Mouse (Mus musculus): Measurements from ENCODE around the gene Txnrd2.

Gene Txnrd2

DNA sequence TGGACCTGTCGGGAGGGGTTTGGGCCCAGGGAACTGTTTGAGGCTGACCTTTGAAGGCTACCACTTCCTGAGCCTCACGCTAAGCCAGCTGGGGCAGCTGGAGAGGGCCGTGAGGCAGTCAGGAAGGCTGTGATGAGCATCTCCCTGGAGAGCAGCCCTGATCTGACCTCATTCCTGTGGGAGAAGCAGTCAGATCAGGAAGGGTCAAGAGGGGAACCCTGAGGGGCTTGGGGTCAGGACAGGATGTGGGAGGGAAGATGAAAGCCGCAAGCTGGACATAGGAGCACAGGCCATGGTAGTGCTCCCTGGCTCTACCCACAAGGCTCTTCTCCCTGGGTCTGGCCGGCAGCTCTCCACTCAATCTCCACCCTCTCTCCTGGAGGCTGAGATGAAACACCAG is 27.7 kb downstream of the Txnrd2 start:
- DNase-seq = peak in 1 of 2 experiments; percentile 19

DNA sequence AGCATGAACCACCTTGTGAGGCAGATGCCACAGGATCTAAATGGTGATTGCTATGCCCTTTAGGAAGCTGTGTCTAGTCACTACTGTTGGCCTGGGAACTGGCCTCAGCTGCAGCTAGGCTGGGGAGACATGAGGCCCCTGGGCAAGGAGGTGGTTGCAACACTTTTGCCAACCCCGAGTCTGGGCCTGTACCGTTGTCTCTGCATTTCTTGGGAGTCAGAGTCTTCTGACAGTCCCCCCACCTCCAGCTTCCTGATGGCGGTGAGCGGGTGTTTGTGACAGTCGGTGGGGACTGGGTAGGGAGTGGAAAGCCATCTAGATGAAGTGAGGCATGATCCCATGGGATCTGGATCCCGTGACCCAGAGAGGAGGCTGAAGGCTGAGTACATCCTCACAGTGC is 29.2 kb downstream of the Txnrd2 start:
- no peak for DNase-seq

DNA sequence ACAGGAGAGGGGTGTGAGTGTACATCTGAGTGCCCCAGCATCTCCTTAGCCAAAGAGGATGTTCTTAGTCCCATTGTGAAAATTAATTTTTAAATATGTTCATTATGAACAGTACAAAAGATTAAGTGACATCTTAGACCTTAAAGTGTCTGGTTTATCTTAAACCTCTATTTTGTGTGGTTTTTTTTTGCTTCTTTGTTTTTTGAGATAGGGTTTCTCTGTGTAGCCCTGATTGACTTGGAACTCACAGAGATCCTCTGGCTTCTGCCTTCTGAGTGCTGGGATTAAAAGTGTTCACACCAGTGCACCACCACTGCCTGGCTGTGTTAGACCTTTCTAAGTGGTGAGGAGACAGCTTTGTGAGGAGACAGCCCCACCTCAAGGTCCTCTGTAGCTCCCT is 32.5 kb downstream of the Txnrd2 start:
- no peak for DNase-seq

DNA sequence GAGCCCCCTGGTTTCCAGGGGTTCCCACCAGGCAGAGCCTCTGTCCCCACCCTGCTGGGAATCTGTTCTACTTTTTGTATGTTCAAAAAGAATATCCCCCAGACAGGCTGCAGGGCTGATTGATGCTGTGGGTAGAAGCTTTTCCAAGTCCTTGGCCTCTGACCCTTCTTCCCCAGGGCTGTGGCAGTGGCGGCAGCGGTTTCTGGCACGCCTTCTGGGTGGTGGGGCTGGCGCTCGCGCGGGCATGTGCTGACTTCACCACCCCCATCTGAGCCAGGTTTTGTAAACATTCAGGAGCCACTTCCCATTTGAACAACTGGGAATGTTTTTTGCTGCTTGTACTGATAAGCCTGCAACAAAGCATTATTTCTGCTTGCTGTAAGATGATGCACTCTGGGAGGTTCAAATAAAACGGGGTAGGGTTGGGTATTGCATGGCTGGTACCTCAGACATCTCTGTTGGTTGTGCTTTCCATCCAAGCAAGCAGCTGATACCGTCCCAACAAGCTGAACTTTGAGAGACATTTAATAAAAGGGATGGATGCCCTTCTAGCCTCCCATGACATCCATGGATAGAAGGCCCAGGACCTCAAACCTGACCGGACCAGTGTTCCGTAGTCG is 33.3 kb downstream of the Txnrd2 start:
- DNase-seq = no peak

DNA sequence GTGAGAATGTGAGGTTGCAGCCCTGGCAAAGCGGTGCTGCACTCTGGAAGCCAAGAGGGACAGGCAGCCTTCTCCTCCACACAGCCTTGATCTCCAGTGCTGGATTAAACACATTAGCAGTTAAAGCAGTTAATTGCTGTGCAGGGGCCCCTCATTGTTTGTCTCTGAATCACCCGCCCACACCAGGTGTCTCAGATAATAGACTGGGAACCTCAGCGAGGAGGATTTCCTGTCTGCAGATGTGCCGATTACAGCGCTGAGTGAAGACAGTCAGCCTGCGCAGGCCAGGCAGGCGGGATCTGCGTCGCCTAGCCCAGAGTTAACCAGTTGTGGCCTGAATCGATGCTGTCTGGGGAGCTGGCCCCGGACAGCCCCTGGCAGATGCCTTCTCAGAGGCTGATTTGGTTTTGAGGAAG is 33.8 kb downstream of the Txnrd2 start:
- no peak for DNase-seq

DNA sequence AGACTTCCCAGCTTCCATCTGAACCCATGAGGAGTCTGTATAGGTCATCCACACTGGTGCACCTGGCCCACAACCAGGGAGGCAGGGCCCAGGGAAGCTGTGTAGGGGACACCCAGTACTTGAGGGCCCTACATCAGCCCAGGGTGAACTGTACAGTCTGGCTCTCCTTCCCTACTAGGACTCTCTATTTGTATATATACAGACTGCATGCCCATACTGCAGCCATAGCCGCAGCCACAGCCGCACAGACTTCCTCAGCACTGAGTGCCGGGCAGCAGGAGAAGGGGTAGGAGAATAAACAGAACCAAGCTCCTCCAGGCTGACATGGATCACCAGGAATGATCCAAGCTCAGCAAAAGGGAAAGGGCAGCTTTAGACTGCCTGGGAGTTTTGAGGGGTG is 34.6 kb downstream of the Txnrd2 start:
- DNase-seq = no peak

DNA sequence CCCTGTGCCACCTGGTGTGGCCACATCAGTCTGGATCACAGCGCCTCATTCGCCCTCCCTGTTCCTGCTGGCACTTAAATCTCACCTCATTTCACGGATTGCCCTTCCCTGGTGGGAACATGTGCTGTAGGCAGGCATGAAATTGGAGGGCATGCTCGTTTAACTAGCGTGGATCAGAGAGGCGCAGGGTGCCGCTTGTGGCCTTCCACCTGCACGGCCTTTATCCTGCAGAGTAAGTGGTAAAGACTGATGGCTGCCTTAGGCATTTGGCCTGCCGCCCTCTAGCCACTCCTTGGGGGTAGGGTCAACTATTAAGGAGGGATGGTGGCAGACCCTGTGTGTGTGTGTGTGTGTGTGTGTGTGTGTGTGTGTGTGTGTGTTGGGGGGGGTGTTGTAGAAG is 35.8 kb downstream of the Txnrd2 start:
- no peak for DNase-seq

DNA sequence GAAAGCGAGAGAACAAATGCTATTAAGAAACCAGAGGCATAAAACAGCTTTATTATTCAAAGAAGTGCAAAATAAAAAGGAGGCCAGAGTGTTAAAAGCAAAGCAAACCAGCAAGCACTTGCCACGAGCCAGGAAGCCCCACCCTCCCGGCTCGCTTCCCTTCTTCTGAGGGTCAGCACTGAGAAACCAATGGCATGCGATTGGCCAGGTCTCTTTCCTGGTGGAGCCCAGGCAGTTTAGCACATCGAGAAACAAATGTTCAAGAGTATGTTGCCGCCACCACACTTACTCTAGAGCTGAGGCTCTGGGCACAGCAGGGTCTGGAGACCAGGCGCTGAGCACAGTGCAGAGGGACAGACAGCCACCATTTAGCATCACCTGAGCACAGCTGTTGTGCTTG is 36.4 kb downstream of the Txnrd2 start:
- no peak for DNase-seq

DNA sequence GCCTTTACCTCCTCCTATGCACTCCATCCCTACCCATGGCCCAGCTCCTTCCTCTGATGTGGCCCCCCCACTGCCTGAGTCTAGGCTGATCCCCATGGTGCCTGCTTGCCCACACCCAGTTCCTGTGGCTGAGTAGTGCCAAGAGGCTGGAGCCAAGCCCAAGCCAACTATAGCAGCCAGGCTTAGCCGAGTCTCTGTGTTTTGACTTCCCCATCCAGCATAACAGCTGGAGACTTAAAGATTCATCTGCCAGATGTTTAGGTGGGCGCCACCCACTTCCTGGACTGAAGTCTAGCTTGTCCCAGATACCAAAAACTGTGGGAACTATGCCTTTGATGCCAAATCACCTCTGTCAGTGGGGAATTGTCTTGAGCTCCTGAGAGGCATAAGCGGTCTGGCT is 38.1 kb downstream of the Txnrd2 start:
- DNase-seq = no peak

DNA sequence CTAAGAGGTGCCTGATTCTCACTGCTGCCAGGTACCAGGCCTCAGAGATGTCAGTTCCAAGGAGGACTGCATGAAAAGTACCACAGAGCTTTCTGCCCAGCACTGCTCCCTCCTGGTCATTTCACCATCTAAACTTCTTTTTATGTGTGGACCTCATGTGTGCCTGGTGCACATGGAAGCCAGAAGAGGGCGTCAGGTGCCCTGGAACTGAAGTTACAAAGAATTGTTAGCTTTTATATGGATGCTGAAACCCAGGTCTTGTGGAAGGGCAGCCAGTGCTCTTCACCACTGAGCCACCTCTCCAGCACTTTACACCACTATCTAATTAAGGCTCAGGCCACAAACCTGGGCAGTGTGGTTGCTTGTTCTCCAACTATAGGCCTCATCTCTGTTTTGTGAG is 44.6 kb downstream of the Txnrd2 start:
- no peak for DNase-seq

DNA sequence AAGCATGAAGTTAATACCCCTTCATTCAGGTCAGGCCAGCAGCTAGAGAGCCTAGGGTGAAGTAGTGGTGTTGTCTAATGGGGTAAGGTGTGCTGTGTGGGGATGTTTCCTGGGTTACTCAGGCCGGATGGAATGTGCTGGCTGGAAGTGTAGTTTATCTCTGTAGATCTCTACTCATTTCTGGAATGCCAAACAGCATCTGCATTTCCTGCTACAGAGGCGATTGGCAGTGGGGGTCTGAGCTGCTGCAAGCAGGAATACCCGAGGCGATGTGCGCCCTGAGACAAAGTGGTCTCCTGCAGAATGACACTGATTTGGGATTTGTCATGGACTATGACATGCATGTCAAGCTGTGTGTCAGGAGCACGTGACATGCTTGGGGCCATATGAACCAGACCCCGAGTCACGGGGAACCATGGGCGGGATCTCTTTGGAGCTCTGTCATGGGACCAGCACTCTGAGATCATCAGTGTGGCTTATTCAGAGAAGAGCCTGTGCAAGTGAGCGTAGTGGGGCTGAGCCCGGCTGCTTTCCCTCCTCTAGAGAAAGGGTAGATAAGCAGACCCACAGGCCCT is 45.3 kb downstream of the Txnrd2 start:
- DNase-seq = no peak

DNA sequence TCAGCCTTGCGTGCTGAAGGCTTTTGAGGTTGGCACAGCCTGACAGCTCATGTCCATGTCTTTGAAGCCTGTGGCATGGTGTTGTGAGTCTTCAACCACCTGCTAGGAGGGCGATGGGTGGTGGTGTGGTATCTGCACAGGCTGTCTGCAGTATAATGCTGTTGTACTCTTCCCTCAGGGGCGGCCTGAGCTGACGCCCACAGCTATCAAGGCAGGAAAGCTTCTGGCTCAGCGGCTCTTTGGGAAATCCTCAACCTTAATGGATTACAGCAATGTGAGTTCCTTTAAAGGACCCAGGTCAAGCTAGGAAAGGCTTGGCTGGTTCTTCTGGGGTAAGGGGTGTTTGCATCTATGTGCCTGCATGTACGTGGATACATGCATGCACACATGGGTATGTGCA is 45.8 kb downstream of the Txnrd2 start:
- DNase-seq = no peak

DNA sequence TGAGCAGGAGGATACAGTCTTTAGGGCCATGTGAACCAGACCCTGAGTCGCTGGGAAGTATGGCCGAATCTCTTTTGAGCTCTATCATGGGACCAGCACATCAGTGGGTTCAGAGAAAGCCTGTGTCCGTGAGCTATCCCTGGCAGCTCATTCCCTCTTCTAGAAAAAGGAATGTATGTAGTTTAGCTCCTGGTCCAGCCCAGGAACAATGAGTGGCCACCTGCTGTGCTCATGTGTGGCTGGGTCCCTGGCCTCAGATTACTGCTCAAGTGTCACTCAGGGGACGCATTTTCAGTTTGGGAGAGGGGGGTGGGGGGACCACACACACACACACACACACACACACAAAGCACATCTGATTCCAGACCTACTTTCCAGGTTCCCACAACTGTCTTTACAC is 46.2 kb downstream of the Txnrd2 start:
- no peak for DNase-seq

DNA sequence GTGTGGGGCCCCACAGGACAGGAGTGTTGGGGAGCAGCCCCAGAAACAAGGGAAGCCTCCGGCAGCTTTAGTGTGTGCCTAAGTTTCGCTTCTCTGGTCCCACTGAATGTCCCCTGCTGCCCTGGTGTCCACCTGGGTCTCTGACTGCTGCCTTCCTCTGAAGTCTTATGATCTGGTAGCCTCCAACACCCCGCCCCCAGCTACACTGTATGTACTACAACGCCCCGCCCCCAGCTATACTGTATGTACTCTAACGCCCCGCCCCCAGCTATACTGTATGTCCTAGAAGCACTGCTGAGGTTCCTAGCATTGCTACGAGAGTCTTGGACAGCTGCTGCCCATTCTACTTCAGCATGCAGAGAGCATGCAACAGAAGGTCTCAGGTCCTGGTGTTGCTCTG is 46.8 kb downstream of the Txnrd2 start:
- no peak for DNase-seq

DNA sequence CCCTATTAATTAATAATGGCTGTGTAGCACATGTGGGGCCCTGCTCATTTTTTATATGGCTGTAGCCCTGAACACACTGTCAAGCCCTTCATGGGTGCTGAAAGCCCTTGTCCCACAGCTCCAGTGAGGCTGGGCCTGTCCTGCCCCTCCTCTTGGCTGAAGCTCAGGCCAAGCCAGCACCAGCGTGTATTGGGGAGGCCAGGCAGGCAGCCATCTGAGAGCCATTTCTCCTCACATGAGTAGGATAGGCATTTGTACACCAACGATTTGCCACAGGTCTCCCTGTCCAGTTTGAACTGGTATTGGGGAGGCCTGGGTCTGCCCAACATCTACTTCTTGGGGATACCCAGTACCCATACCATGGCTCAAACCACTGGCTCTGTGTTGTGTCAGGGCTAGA is 47.8 kb downstream of the Txnrd2 start:
- no peak for DNase-seq

DNA sequence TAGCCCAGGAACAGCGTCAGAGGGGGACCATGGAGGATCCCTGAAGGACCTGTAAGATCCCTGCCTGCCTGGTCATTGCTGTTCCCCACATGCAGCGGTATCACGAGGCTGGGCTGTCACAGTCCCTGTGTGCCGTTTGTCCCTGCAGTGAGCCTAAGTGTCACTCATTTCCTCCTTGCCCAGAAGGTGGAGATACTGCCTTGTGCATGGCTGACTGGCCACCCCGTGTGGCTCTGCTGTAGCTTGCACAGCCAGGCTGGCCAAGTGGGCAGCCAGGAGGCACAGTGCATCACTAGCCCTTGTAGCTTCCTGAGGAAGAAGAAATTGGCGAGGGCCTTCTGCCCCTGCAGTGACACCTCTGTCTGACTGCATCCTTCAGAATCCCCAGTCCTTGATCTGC is 51.8 kb downstream of the Txnrd2 start:
- no peak for DNase-seq

DNA sequence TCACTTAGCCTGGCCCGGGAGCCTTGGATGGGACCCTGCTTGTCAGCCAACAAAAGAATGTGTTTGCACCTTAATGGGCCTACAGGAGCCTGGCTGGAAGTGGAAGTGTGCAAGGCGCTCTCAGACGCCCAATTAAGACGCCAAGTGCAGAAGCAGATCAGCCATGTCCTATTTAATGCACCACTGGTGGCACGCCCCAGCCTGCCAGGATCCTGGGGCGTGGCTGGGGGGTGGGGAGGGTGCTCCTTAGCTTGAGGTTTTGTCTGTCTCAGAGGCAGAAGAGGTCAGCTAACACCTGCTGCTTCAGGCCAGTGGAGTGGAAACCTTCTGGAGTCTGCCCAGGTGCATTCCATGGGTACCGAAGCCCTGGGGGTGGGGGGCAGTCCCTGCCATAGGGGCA is 53.5 kb downstream of the Txnrd2 start:
- peak in 1 of 2 experiments; percentile 18 for DNase-seq

DNA sequence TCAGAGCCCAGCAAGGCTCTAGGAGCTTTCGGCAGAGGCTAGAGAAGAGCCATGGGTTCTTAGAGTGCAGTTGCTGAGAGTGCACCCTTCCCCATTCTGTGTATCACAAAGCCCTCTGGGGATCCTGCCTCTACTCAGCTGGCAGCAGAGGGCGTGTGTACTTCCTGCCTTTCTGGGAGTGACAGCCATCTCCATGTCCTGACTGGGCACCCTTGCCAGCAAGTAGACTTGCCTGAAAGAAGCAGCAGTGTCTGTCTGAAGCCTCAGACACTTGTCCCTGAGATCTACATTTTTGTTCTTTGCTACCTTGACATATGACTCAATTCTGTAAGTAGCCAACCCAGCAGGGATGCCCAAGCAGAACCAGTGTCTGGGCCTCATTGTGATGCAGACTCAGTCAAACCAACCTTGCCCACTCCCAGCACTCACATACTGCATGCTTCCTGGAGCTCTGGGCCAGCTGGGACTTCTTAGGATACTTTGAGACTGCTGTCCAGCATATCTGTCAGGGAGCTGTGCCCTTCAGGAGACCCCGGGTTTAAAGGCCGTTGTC is 54.8 kb downstream of the Txnrd2 start:
- DNase-seq = no peak

DNA sequence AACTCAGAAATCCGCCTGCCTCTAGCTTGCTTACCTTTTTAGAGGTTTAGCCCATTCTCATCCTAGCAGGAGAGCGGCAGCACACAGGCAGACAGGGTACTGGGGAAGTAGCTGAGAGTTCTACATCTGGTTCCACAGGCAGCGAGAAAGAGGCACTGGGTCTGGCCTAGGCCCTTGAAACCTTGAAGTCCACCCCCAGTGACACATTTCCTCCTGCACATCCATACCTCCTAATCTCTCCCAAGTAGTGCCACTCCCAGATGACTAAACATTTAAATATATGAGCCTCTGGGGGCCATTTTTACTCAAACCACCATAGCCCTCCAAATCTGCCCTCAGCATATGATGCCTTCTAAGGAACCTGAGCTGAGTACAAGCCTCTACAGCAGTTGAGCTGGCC is 56.2 kb downstream of the Txnrd2 start:
- DNase-seq = no peak

DNA sequence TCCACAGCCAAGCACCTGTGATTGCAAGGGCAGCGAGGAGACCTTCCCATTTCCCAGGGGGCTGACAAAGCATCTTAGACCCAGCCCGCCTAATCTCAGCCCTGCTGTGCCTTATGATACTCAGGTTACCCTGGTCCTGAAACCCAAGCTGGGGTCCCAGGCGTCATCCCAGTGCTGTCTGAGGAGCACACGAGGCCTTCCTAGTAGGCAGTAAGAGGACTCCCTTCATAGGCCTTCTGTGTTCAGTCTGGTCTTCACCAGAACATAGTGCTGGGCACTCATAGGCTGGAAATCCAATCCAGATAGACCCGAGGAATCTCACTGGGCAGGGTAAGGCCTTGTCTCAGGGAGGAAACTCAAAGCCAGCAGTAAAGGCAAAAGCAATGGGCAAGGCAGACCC is 57.7 kb downstream of the Txnrd2 start:
- no peak for DNase-seq

DNA sequence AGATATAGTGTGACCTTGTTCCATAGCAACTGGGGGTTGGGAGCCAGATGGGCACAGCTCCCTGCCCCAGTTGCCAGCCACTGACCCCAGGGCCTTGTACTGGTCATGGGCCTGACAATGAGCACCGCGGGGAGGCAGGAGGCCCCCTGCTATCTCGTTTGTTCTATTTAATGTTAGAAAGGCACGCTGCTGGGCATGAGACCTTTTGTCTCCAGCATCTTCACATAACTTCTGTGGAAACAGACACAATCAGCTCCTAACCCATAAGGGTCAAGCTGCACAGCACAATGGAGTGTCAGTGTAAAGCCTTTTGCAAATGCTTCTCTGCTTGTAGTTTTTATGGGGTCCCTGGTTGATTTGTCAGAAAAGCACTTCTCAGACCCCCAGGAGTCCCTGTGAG is 58.2 kb downstream of the Txnrd2 start:
- no peak for DNase-seq

DNA sequence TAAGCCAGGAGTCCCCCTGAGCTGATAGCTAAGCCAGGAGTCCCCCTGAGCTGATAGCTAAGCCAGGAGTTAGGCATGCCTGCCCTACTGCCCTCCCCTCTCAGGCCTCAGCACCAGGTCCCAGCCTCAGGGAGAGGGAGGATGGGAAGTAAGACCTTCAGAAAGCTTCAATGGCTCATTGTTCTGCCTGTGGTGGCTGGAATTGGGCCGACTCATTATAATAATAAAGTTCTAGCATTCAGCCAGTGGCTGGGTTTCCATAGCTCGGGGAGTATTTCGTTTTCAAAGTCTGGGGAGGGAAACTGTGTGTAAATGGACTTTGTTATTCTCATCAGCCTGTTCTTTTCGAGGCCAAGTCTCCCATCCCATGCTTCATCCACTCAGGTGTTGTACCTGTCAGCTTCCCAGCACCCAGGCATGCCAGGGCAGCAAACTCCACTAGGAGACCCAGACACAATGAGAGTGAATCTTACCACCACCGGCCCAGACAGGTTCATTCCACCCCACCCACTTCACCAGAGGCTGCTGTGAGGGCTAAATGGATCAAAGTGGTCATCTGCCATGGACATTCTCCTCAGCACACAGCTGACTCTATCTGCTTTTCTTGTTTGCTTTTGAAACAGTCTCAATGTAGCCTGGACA is 58.7 kb downstream of the Txnrd2 start:
- DNase-seq = no peak

DNA sequence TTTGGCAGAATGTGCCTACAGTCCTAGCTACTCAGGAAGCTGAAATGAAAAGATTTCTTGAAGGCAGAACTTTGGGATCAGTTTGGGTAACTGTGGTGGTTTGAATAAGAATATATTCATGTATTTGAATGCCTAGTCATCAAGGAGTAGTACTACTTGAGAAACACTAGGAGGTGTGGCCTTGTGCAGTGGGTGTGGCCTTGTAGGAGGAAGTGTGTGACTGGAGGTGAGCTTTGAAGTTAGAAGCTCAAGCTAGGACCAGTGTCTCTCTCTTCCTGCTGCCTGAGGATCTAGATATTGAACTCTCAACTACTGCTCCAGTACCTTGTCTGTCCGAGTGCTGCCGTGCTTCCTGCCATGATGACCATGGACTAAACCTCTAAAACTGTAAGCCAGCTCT is 59.9 kb downstream of the Txnrd2 start:
- DNase-seq = no peak

DNA sequence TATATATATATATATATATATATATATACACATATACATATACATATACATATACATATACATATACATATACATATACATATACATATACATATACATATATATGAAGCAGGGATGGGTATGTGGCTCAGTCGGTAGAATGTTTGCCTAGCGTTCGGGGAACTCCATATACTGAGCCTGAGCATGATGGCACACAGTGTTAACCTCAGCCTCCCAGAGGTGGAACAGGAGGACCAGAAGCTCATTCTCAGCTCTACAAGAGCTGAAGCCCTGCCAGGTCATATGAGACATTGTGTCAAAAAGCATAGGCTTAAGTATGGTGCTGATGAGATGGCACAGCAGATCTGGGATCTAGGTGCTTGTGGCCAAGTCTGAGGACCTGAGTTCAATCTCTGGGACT is 64.1 kb downstream of the Txnrd2 start:
- DNase-seq = no peak

DNA sequence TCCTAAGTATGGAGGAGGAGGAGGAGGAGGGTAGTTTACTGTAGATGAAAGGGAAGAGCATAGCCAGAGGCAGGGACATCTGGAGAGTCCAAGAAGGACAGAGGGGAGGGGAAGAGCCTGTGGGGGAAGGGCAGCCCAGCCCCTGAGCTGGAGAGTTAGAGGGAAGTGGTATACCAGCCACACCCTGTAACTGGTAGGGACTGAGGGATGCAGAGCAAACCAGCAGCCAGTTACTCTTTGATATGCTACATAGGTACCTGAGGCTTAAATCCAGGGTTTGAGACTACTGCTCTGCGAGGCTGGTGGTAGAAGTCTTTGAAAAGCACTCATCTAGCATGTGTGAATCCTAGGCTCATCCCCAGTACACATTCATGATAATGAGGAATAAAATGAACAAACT is 64.7 kb downstream of the Txnrd2 start:
- DNase-seq = no peak
